Mouse (Mus musculus) left cerebral cortex, adult 6 months (tissue): Measurements from ENCODE around the gene Gm45233. TPM values are rescaled to one million over a fixed set of nuclear protein-coding genes. Genes with fewer than 3 reads are reported as not detected.

ENCODE experiments used
- long read RNA-seq, 2 experiments: library from polyadenylated mRNA; unstranded; transcript quantifications; one replicate each; pipeline ENCODE4 v2.0.0; 2019 to 2020
- polyA plus RNA-seq: library from polyadenylated mRNA; unstranded; fragments of <200 nt; fragmentation: Nextera tagmentation; gene quantifications from 2 replicates; pipeline ENCODE4 v1.2.3, GENCODE M21; 2021

Gene Gm45233
- 0.69 TPM in 1 of 2 replicates, not detected in the other for polyA plus RNA-seq
- long read RNA-seq, experiment 1, partial matches to known transcripts = 0 of 1 reads
- long read RNA-seq, experiment 1, other reads (novel, unspliced or antisense) = 1 of 1 reads
- long read RNA-seq, experiment 2 = 0 reads

GRCm38 (mm10) chr7:43443917-43444293 is at the start of gene Gm45233, which contains the start of gene Etfb:
TSS of gene Gm45233 (plus strand) at chr7:43444128.
TSS of gene Etfb (plus strand) at chr7:43444083.

GRCm38 (mm10) chr7:43408131-43408553 is 35.8 kb upstream of the Gm45233 start, which contains the start of gene Siglecg:
TSS of gene Siglecg (plus strand) at chr7:43408204.

GRCm38 (mm10) chr7:43427406-43427805 is 16.5 kb upstream of the Gm45233 start, which contains the start of gene Lim2:
TSS of gene Lim2 (plus strand) at chr7:43427670.

GRCm38 (mm10) chr7:43436341-43437255 is 7.3 kb upstream of the Gm45233 start, which contains the start of gene Nkg7:
TSS of gene Nkg7 (plus strand) at chr7:43437073.

GRCm38 (mm10) chr7:43440482-43440881 is 3.4 kb upstream of the Gm45233 start, which contains the start of gene Cldnd2:
TSS of gene Cldnd2 (plus strand) at chr7:43440782.

GRCm38 (mm10) chr7:43462851-43463250 is 18.9 kb downstream of the Gm45233 start, which contains the start of gene Vsig10l:
TSS of gene Vsig10l (plus strand) at chr7:43463151.

GRCm38 (mm10) chr7:43489631-43490125 is 45.8 kb downstream of the Gm45233 start, which contains the start of gene Iglon5:
TSS of gene Iglon5 (minus strand) at chr7:43490075.

Other genes starting within 250 kb of the Gm45233 start
- 4.8 and 6.4 TPM in 2 replicates for gene Zfp715, start 130.8 kb upstream of the Gm45233 start, polyA plus RNA-seq
- 0.36 and 0.43 TPM in 2 replicates for gene Siglecf, start 92.8 kb upstream of the Gm45233 start, polyA plus RNA-seq
- not detected in 2 replicates for gene Siglecg, start 35.9 kb upstream of the Gm45233 start, polyA plus RNA-seq
- gene Lim2, start 16.5 kb upstream of the Gm45233 start, polyA plus RNA-seq = not detected in 2 replicates
- gene Nkg7, start 7.1 kb upstream of the Gm45233 start, polyA plus RNA-seq = 0.43 and 0.44 TPM in 2 replicates
- not detected in 2 replicates for gene Cldnd2, start 3.3 kb upstream of the Gm45233 start, polyA plus RNA-seq
- 180 and 198 TPM in 2 replicates for gene Etfb, start within 50 bp of the Gm45233 start, polyA plus RNA-seq
- gene Vsig10l, start 19.0 kb downstream of the Gm45233 start, polyA plus RNA-seq = 1.1 and 2.6 TPM in 2 replicates
- 1.9 and 3.0 TPM in 2 replicates for gene Iglon5, start 45.9 kb downstream of the Gm45233 start, polyA plus RNA-seq
- gene 4931406B18Rik, start 61.8 kb downstream of the Gm45233 start, polyA plus RNA-seq = not detected in 2 replicates
- gene Cd33, start 100.3 kb downstream of the Gm45233 start, polyA plus RNA-seq = 4.9 and 5.2 TPM in 2 replicates
- gene Zfp658, start 118.1 kb downstream of the Gm45233 start, polyA plus RNA-seq = 1.2 and 1.6 TPM in 2 replicates
- gene Zfp719, start 135.5 kb downstream of the Gm45233 start, polyA plus RNA-seq = 5.4 and 5.5 TPM in 2 replicates
- gene Zfp819, start 163.0 kb downstream of the Gm45233 start, polyA plus RNA-seq = not detected in 2 replicates
- gene Ceacam18, start 190.6 kb downstream of the Gm45233 start, polyA plus RNA-seq = not detected in 2 replicates
- gene Siglece, start 216.0 kb downstream of the Gm45233 start, polyA plus RNA-seq = 0.54 and 0.59 TPM in 2 replicates
- gene Ctu1, start 227.9 kb downstream of the Gm45233 start, polyA plus RNA-seq = 5.3 and 6.3 TPM in 2 replicates
- gene Klk14, start 246.3 kb downstream of the Gm45233 start, polyA plus RNA-seq = not detected in 2 replicates